Mouse (Mus musculus) forebrain, embryonic 14.5 days (tissue): ENCODE data around the gene Ptpn9. TPM values are rescaled to one million over a fixed set of nuclear protein-coding genes. Genes with fewer than 3 reads are reported as not detected.

ENCODE experiments used
- ATAC-seq: fragments of 200-750 bp; cut with Nextera tagmentation; 2 replicates; pipeline ENCODE4 v1.8.0; 2017; ENCODE audit warnings: mild to moderate bottlenecking, moderate library complexity
- DNase-seq: peaks from one replicate; pipeline ENCODE4 v3.0.0-alpha.2; 2015; ENCODE audit warnings: low spot score
- H3K27ac ChIP-seq: fragments of 300-500 bp; sonication (generic); 2 replicates; pipeline ENCODE4 v1.5.1; 2014; ENCODE audit warnings: low read depth, mild to moderate bottlenecking, control low read depth, low read length, moderate library complexity
- H3K27me3 ChIP-seq: fragments of 300-500 bp; sonication (generic); replicated peaks from 2 replicates; pipeline ENCODE4 v1.6.1; 2014; ENCODE audit warnings: low read length, control low read depth, mixed read lengths; ENCODE audit not compliant: control insufficient read depth, insufficient read depth
- H3K36me3 ChIP-seq: fragments of 300-500 bp; sonication (generic); 2 replicates; pipeline ENCODE4 v1.6.1; 2014; ENCODE audit warnings: low read length, control low read depth; ENCODE audit not compliant: control insufficient read depth, insufficient read depth
- H3K4me1 ChIP-seq: fragments of 300-500 bp; sonication (generic); 2 replicates; pipeline ENCODE4 v1.6.1; 2014; ENCODE audit warnings: antibody characterized with exemption, low read length, control low read depth; ENCODE audit not compliant: control insufficient read depth, insufficient read depth
- H3K4me2 ChIP-seq: fragments of 300-500 bp; sonication (generic); 2 replicates; pipeline ENCODE4 v1.6.1; 2014; ENCODE audit warnings: mild to moderate bottlenecking, control low read depth, low read length
- H3K4me3 ChIP-seq: fragments of 300-500 bp; sonication (generic); 2 replicates; pipeline ENCODE4 v1.5.1; 2014; ENCODE audit warnings: low read depth, low read length, control low read depth
- H3K9ac ChIP-seq: fragments of 300-500 bp; sonication (generic); 2 replicates; pipeline ENCODE4 v1.6.1; 2014; ENCODE audit warnings: mild to moderate bottlenecking, low read length, control low read depth, moderate library complexity
- H3K9me3 ChIP-seq: fragments of 300-500 bp; sonication (generic); replicated peaks from 2 replicates; pipeline ENCODE4 v1.6.1; 2016; ENCODE audit warnings: low read length, control low read depth, mixed read lengths; ENCODE audit not compliant: control insufficient read depth
- WGBS: fragments of 180-500 bp; shearing (Covaris S2); extraction: QIAGEN DNeasy Blood & Tissue Kit; methylation state at CpG from one replicate; pipeline ENCODE4 v1.1.7; 2014; 5-methylcytosine and 5-hydroxymethylcytosine counted together
- polyA plus RNA-seq: library from polyadenylated mRNA; unstranded; fragments of >200 nt; fragmentation: Nextera tagmentation; extraction: Ambion mirVana; gene quantifications from 2 replicates; pipeline ENCODE4 v1.2.1, GENCODE M21; 2014

Ptpn9 gene
- polyA plus RNA-seq, 1 experiment from 2014 or later, result 28.2 TPM

- peak overlapping the region; percentile 53 for H3K9ac ChIP-seq
- peak overlapping the region; percentile 93 for H3K4me2 ChIP-seq
- no peaks in the 10 kb centered on the region for H3K27me3 ChIP-seq
- peaks cover 18% of the 10 kb centered on the region for H3K4me1 ChIP-seq
- 4% methylated on average over 17 of the region's 17 CpGs for WGBS
- H3K27ac ChIP-seq, result peak overlapping the region; percentile 97
- H3K9me3 ChIP-seq, result no peaks in the 10 kb centered on the region
- peak; percentile 75 for DNase-seq
- H3K36me3 ChIP-seq, result no peaks in the 10 kb centered on the region
- H3K4me3 ChIP-seq, result peak overlapping the region; percentile 92
- ATAC-seq, result no peak
Observed at GRCm38 (mm10) chr9:57074822-57075603, 80.3 kb downstream of the Ptpn9 start.

DNA sequence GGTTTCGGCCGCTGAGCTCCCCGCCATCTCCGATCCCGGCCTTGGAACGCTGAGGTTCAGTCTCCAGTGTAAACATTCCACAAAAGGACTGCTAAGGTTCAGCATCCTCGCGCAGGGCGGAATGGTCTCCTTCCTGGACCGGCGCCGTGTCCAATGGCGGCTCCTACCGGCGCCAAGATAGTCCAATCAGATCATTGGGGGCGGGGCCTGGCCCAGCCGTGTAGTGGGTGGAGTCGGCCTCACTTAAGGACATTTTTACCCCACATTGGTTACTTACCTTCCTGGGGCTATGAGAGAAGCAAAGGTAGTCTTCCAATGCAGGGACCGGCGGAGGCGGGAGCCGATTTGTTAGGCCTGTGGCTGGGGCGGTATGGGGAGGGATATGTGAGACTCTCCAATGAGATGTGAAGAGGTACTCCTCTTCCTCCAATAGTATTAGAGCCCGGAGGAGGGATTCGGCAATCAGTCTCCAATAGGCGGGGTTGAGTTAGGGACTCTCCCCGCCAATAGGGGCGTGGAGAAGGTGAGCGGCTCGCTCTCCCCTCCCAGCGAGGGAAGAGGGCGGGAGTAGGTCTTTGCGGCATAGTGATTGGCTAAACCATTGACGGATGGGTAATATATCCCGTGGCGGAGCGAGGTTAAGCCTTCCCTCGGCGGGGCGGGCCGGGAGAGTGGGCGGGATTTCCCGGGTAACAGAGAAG, 81.1 kb downstream of the Ptpn9 start:
- Histone ChIP-seq H3K27ac (peak overlapping the region; percentile 97), H3K27me3 (no peaks in the 10 kb centered on the region), H3K4me1 (peaks cover 18% of the 10 kb centered on the region), H3K9me3 (no peaks in the 10 kb centered on the region), H3K36me3 (no peaks in the 10 kb centered on the region), H3K4me3 (peak overlapping the region; percentile 92), H3K9ac (peak overlapping the region; percentile 88), H3K4me2 (peak overlapping the region; percentile 93)
- ATAC-seq (peak; percentile 83), DNase-seq (peak; percentile 100)
- WGBS, result under 1% methylated on average over 43 of the region's 43 CpGs

DNA sequence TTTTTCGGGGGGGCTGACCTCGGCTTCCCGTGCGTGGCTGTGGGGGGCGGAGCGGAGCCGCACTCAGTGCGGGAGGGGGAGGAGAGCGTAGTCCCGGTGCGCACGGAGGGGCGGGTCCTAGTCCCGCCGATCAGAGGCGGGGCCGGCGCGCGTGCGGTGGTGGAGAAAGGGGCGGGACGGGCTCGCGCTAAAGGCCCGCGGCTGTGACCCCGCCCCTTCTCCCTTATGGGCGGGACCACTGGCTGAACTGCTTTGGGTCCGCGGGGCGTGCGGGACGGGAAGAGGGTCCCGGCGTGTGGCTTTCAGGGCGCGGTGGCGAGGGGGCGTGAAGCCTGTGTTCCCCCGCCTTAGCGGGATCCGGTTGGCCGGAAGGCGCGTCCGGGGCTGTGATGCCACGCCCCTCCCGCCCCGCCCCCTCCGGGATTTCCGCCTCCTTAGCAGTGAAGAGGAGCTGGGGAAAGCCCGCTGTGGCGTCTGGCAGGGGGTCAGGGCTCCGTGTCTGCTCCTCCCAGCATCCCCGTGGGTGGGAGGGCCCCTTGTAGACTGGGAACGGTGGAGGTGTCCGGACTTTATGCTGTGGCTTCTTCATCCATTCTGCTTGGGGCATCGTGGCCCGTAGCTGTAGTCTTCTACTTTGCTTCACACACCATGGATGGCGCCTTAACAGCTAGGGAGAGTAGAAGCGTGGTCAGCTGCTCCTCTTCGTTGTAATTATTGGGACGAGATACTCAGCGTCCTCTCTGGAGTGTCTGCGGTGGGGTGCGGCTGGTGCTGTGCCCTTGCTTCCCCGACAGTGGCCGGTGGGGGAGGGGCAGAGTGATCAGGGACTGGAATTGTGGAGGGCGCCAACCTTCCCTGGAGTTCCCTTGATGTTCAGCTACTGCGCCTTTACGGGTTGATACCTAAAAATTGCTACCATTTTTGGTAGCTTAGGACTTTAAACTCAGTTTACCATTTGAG, 82.3 kb downstream of the Ptpn9 start:
- no peaks in the 10 kb centered on the region for H3K9me3 ChIP-seq
- under 1% methylated on average over 68 of the region's 72 CpGs for WGBS
- peaks cover 3% of the 10 kb centered on the region; the same call in 1 of the 2 replicates for H3K36me3 ChIP-seq
- peak overlapping the region; percentile 97 for H3K27ac ChIP-seq
- no peaks in the 10 kb centered on the region for H3K27me3 ChIP-seq
- peak overlapping the region; percentile 92 for H3K4me3 ChIP-seq
- H3K4me2 ChIP-seq, result peak overlapping the region; percentile 79
- DNase-seq (peak; percentile 88), ATAC-seq (peak; percentile 24)
- H3K4me1 ChIP-seq, result peaks cover 15% of the 10 kb centered on the region
- H3K9ac ChIP-seq, result peak overlapping the region; percentile 88

GRCm38 (mm10) chr9:57082236-57082635, 87.5 kb downstream of the Ptpn9 start:
- Histone ChIP-seq H3K4me2 (no peak overlapping the region), H3K9me3 (no peaks in the 10 kb centered on the region), H3K9ac (no peak overlapping the region), H3K4me3 (no peak overlapping the region), H3K27ac (no peak overlapping the region), H3K4me1 (peaks cover 3% of the 10 kb centered on the region), H3K36me3 (peaks cover 20% of the 10 kb centered on the region), H3K27me3 (no peaks in the 10 kb centered on the region)
- 82% methylated on average over 3 of the region's 3 CpGs for WGBS
- DNase-seq (no peak), ATAC-seq (no peak)

Other genes with a start within 250 kb of the Ptpn9 start
- 19.0 and 26.7 TPM in 2 replicates for gene Lingo1, start 198.5 kb upstream of the Ptpn9 start, polyA plus RNA-seq
- not detected in 2 replicates for gene Odf3l1, start 130.2 kb upstream of the Ptpn9 start, polyA plus RNA-seq
- gene Cspg4, start 129.9 kb upstream of the Ptpn9 start, polyA plus RNA-seq, result 3.0 and 4.8 TPM in 2 replicates
- gene Snx33, start 66.6 kb upstream of the Ptpn9 start, polyA plus RNA-seq, result 1.7 and 1.9 TPM in 2 replicates
- gene Imp3, start 57.4 kb upstream of the Ptpn9 start, polyA plus RNA-seq, result 91.1 and 100 TPM in 2 replicates
- 27.4 and 29.1 TPM in 2 replicates for gene Snupn, start 44.0 kb upstream of the Ptpn9 start, polyA plus RNA-seq
- 28.5 and 34.2 TPM in 2 replicates for gene Sin3a, start 77.1 kb downstream of the Ptpn9 start, polyA plus RNA-seq
- gene Man2c1, start 135.8 kb downstream of the Ptpn9 start, polyA plus RNA-seq, result 24.4 and 34.3 TPM in 2 replicates
- gene Neil1, start 153.4 kb downstream of the Ptpn9 start, polyA plus RNA-seq, result 5.5 and 7.0 TPM in 2 replicates
- gene Commd4, start 163.4 kb downstream of the Ptpn9 start, polyA plus RNA-seq, result 164 and 191 TPM in 2 replicates
- not detected in 2 replicates for gene Trcg1, start 241.6 kb downstream of the Ptpn9 start, polyA plus RNA-seq